Mouse (Mus musculus) MN1 (cell line): ENCODE measurements around the gene Cdk14.

ENCODE experiments used
- DNase-seq: peaks from one replicate; pipeline ENCODE4 v3.0.0-alpha.2; 2016; ENCODE audit warnings: low spot score

The Cdk14 gene

DNA sequence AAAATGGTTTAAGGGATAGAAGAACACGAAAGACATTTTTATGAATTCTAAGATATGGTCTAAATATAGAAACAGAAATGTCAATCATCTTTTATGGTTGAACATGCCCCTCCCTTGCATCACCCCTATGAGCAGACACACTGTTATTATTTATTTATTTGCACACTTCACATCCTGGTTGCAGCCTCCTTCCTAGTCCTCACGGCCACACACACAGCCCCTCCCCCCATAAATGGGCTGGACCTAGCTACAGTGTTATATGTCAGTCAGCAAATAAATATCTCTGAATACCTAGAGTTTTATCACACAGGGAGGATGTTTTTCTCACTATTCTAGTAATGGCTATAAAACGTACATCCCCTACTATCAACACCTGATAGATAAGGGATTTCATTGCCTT lies 633.3 kb downstream of the Cdk14 start:
- DNase-seq = no peak

DNA sequence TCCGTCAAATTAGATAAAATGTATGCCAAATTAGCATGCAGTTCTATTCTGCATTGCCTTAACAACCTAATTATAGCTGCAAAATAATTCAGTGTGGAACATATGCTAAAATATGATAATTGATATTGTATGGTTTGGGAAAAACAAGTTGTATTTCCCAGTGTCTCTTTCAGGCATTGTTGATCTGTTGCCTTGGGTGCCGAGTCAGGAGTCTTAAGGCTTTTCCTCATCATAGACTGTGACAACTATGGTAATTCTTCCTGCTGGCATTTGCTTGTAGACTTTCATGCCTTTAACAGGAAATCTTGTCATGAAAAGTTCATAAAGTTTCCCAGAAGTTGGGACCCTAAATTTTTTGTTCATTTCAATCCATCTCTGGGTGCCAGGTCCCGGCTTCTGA lies 641.8 kb downstream of the Cdk14 start:
- DNase-seq = no peak

DNA sequence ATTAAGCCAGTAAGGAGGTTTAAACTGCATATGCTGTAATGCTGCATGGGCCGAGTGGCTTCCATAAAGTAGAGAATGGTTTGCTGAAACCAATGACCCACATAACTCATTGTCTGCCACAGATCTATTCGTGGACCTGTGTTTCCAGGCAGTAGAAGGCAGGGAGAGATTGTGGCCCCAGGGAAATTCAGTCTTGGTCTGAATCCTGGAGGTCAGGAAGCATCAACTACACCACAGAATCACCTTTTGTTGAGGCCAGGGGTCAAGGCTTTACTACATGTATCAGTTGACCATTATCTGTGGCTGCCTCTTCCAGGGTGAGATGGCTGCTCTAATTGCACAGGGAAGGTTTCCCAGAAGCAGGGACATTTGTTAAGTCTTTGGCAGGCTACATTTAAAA lies 643.6 kb downstream of the Cdk14 start:
- DNase-seq = no peak

DNA sequence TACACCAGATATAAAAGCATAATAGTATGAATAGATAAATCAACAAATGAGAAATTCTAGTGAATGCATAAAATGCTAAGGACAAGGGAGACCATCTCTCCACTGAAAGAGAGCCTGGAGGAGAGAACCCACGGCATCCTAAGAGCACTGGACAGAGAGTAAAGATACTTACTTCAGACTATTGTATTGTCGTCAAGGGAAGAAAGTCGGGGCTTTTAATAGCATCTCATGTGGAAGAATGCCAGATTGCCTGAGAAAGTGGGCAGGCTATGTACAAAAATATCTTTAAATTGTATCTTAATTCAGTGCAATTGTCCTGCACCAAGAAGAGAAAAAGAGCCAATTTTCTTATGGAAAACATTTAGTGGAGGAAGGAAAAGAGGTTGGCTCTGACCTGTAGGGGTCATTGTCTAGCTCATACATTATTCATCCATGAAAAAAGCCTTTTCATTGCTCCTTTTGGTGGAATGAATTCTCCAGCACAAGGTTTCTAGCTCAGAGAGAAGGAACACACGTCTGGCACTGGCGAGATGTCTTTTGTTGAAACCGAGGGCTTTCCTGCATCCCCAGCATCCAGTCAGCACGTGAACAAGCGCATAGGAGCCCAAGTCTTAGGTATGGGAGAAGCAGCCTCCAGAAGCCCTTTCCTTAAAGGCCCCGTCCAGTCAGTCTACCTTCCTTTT lies 646.9 kb downstream of the Cdk14 start:
- no peak for DNase-seq

DNA sequence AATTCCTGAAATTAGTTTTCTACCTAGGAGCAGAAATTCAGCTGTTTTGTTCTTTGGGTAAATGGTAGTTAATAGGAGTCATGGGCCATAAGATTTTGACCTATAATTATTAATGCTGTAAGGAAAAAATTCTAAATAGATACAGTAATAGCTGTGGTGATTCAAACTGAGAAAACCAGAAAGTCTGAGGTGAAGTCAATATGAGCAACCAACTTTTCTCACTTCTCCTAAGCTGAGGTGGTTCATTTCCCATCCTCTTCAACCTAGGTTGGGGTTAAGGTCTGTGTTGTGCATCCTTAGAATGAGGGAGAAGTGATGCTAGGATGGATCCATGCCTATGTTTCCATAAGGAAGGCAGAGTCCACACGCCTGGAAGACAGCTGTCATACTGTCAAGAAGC lies 649.5 kb downstream of the Cdk14 start:
- no peak for DNase-seq

DNA sequence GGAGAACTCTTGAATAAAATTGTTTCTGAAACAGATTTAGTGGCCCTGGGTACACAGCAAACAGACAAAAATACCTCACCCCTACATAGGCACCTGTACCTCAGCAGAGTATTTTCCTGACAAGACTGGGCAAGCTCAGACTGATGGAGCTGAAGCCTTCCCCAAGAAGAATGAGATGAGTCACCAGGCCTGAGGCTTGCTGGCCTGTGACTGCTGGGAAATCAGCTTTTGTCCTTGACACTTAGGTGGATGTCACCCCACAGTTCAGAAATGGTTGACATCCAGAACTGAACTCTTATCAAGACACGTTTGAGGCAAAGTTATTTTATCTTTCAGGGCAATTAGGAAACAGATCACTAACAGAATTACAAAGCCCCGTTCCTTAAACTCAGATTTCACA lies 652.2 kb downstream of the Cdk14 start:
- no peak for DNase-seq

DNA sequence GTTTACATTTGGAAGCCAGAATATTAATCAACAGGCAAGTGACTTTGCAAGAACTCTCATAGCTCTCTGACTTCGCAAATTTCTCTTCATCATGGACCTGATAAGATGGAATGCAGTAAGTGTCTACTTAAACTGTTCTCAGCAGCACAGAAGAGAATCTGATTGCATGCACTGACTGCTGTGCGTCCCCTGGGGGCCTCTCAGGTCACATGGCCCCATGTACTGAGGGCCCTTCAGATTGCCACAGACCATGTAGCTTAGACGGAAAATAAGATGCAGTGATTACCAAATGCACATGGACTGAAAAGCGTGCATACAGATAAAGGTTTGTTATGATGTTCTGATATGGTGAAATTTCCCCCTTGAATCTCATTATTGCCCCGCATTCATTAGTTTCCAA lies 653.4 kb downstream of the Cdk14 start:
- no peak for DNase-seq

DNA sequence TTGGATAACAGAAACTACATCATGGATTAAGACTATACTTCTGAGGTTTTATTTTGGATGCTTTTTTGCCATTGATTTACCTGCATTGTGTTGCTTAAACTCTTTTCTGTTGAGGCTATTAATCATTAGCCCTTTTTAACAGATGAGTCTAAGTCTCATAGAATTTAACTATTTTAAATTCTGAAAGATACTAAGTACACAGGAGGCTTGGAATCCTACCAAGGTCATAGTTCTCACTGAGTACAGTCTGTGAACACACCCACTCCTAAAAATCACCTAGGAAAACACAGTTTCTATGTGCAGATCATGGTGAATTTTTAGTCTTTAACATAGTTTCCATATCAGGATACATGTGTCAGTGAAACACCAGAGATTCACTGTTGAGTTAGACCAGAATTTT lies 658.2 kb downstream of the Cdk14 start:
- DNase-seq = no peak

DNA sequence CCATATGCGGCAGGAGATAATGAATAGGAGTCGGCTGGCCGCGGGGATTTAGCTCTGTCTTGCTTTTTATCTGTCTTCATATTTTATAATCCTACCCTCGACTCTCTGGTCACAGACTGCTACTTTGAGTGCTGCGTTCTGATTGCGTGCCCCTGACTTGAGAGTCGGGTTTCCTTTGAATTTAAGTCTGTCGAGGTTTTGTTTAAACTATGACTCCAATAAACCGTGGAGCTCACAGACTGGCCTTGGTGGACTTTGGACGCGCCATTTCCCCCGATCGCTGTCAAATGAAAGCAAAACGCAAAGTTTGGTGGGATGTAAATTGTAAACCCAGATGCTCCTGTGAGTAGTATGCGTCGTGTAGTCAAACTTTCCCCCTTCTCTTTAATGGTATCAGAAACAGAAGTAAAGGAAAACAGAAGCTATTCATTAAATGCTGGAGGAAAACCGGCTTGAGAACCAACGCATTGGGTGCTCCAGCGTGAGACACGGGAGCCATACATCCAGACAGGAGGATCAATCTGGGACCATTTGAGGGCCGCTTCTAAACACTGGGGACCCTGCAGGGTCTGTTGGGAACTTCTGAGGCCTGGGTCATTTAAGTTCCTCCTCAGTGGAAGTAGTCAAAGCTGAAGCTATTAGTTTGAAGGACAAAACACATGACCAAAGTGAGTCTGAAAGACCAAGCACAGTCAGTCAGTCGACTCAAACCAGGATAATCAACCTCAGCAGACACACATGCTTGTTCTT lies 661.6 kb downstream of the Cdk14 start:
- no peak for DNase-seq

DNA sequence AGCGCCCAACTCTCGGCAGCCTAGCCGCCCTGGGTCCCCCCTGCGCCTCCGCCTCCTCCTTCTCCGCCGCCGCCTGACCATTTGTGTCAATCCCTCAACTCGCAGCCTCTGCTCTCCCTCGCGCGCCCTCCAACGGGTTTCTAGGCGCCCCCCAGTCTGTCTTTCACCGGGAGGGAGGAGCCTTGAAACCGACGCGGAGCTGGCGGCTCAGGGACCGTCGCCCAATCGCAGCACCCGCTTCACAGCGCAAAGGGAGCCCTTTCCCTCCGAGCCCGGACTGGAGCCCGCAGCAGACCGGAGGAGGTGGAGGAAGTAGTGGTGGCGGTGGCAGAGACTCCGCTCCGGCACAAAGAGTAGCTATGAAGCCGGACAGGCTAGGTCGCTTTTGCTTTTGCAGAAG lies 662.2 kb downstream of the Cdk14 start, which contains the start of gene Fzd1:
Gene Fzd1 (minus strand): TSS at position 134 of the 400 bp plus-strand sequence.
- DNase-seq = peak; percentile 30

DNA sequence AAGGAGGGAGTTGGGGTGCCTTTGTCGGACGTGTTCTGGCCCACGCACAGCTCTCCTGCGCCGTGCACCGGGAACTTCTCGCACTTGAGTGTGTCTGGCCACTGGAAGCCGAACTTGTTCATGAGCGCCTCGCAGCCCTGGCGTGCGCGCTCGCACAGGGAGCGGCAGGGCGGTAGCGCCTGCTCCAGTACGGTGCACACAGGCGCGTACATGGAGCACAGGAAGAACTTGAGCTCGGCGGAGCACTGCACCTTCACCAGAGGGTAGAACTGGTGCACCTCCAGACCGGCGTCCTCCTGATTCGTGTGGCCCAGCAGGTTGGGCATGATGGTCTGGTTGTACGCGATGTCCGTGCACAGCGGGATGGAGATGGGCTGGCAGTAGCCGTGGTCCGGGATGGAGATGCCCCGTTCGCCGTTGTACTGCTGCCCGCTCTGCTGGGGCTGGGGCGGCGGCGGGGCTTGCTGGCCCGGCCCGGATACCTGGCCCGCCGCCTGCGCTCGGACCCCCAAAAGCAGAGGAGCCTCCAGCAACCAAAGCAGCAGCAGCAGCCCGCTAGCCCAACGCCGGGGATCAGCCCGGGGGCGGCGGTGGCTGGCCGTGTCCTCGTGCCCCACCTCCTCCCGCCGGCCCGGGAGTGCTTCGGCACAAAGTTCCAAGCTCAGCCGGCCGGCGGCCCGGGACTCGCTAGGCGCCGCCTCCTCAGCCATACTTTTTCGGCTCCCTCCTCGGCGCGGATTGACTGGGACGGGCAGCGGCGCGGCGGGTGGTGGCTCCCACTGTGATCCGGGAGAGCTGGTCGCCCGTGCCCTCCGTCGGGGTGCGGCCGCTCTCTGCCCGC lies 663.0 kb downstream of the Cdk14 start:
- DNase-seq = no peak

DNA sequence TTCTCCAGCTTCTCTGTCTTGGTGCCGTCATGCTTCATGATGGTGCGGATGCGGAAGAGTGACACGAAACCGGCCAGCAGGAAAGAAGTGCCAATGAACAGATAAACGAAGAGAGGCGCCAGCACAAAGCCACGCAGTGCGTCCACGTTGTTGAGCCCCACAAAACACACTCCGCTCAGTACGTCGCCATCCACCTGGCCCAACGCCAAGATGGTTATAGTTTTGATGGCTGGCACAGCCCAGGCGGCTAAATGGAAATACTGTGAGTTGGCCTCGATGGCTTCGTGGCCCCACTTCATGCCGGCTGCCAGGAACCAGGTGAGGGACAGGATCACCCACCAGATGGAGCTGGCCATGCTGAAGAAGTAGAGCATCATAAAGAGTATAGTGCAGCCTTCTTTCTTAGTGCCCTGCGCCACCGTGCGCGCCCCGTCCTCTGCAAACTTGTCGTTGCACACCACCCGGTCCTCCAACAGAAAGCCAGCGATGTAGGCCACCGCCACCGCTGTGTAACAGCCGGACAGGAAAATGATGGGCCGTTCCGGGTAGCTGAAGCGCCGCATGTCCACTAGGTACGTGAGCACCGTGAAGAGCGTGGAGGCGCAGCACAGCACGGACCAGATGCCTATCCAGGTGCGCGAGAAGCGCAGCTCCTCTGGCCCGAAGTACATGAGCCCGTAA lies 664.0 kb downstream of the Cdk14 start:
- no peak for DNase-seq

DNA sequence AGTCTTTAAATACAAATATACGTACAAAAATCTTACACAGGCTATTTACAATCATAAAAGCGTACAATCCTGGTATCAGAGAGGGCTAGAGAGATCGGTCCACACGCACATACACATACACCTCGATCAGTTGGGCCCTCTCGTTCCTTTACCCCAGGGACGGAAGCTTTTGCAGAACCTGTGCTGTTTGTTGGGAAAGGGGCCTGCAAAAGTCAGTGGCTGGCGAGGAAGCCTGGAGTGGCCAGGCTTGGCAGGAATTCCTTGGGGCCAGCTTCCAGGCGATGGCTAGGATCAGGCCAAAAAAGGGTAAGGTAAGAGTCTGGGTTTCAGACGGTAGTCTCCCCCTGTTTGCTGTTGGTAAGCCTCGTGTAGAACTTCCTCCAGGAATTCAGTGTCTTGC lies 664.8 kb downstream of the Cdk14 start:
- DNase-seq = no peak

DNA sequence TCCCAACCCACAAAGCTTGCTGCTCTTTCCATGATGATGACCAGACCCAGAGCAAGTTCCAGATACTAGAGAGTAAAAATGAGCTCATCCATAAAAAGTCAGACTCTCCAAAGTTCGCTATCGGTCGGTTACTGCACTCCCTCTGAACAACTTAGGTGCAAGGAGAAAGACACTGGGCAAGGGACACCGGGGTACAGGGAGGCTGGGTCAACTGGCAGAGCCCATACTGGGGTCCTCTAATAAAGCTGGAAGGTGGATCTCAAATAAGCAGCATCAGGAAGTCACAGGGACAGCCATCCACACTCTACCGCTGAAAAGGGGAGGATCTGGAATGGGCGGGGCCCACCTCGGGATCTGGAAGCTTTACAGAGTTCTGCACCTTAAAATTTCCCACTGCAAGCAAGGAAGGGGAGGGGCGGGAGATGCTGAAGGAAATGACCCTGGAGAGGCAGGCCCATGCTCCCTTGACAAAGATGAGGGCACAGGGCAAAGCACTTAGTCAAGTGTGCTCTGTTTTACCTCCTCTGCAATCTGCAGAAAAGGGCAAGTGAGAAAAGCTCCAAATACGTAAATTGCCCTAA lies 665.3 kb downstream of the Cdk14 start:
- peak; percentile 11 for DNase-seq
